In the genomic region with DNA sequence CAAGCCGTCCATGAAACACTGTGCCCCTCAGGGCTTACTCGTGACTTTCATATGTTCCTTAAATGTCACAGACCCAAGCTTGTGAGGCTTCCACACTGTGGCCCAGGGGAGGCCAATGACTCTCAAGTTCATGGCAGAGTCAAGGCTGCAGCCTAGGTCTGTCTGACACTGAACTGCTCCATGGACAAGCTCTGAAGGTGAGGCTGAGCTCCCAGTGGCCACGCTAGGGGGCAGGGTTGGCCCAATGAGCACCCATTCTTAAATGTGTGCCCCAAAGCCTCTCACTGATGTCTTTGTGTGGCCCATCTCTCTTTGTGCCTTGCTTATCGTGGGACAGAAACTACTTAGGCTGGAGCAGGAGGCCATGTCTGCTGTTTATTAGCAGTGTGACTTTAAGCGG, we compare ENCODE assay signal across 11 mouse cellular contexts. TPM values are rescaled to one million over a fixed set of nuclear protein-coding genes. Genes with fewer than 3 reads are reported as not detected.
DNase-seq lines count a peak whose midpoint lies in the region; ATAC-seq and TF ChIP-seq lines count a peak whose summit lies in the region.
"Had no signal": no experiment of that assay in that cellular context is flagged by ENCODE, and none has a peak within 500 bp of the region (broad histone marks: within the 10 kb centered on the region; RNA-seq: fewer than 3 reads in every experiment).

No protein-coding gene starts in this region.

- H3K79me2 ChIP-seq in CH12.LX (replicated peaks; ENCODE audit: control insufficient read depth, extremely low read depth, insufficient read depth, poor library complexity, severe bottlenecking): no peaks in the 10 kb centered on the region

- H3K36me3 ChIP-seq in forebrain, embryonic 10.5 days (replicated peaks): peaks cover 76% of the 10 kb centered on the region
- H3K36me3 ChIP-seq in forebrain, embryonic 16.5 days (ENCODE audit: control insufficient read depth, insufficient read depth): no peaks in the 10 kb centered on the region
- no peaks in the 10 kb centered on the region for H3K36me3 ChIP-seq in CH12.LX (replicated peaks in 1 of 2; ENCODE audit: control insufficient read depth in 1 of 2, insufficient read depth in 1 of 2, low read length in 1 of 2)
- no peaks in the 10 kb centered on the region for H3K36me3 ChIP-seq in thymus, adult 2 months (ENCODE audit: control insufficient read depth, insufficient read depth, low read length)
- H3K36me3 ChIP-seq: embryonic facial prominence, embryonic 15.5 days had no signal

- in situ Hi-C loops in CH12.LX (cut with MboI; ENCODE audit: low pct_ligation_motif_present, low pct_unique_long_range_greater_than_20kb, low sequenced_read_pairs): loop anchor here (5.0 to 25.0 kb wide), 2 partner anchors 112 to 542 kb away; a partner anchor contains a TSS

- TF ChIP-seq RAD21 in CH12.LX (IDR thresholded peaks at IDR 0.05; ENCODE audit: low read depth, low read length): peak; percentile 46

- no peak overlapping the region for H3K9ac ChIP-seq in forebrain, embryonic 16.5 days (replicated peaks; ENCODE audit: low read depth, low read length)
- no peak overlapping the region for H3K9ac ChIP-seq in CH12.LX (ENCODE audit: insufficient read depth, low read depth)
- H3K9ac ChIP-seq: embryonic facial prominence, embryonic 15.5 days; heart, embryonic 15.5 days had no signal

- no peak for DNase-seq in forebrain, embryonic 10.5 days (ENCODE audit: extremely low spot score, low spot score)
- no peak for DNase-seq in left cerebral cortex, adult 2 months (ENCODE audit: extremely low spot score in 1 of 2, low spot score in 2 of 2)
- no peak for DNase-seq in left cerebral cortex, postnatal 36 days (ENCODE audit: low spot score in 2 of 2)
- DNase-seq in CH12.LX (ENCODE audit: extremely low read depth): no peak
- DNase-seq in adrenal gland, postnatal 36 days: peak; percentile 68 to 70
- DNase-seq in thymus, adult 2 months: no peak
- no peak for DNase-seq in frontal cortex, postnatal 14 days (ENCODE audit: low spot score in 2 of 2)
- DNase-seq: lung, postnatal 14 days had no signal

- ATAC-seq in forebrain, embryonic 16.5 days: no peak

- no peak overlapping the region for H3K4me2 ChIP-seq in forebrain, embryonic 16.5 days (ENCODE audit: low read length)
- no peak overlapping the region for H3K4me2 ChIP-seq in CH12.LX (ENCODE audit: insufficient read depth, low read depth, poor library complexity, severe bottlenecking)
- H3K4me2 ChIP-seq: embryonic facial prominence, embryonic 15.5 days; heart, embryonic 15.5 days had no signal

- peaks cover 51% of the 10 kb centered on the region for H3K4me1 ChIP-seq in forebrain, embryonic 10.5 days
- H3K4me1 ChIP-seq in forebrain, embryonic 16.5 days (replicated peaks; ENCODE audit: control insufficient read depth, insufficient read depth, low read length): peaks cover 4% of the 10 kb centered on the region; the same call in 1 of the 2 replicates
- peaks cover 31 to 33% of the 10 kb centered on the region in 2 experiments for H3K4me1 ChIP-seq in CH12.LX (ENCODE audit: control insufficient read depth in 1 of 2, insufficient read depth in 2 of 2)
- no peaks in the 10 kb centered on the region; the same call in 1 of the 2 replicates for H3K4me1 ChIP-seq in thymus, adult 2 months (replicated peaks; ENCODE audit: control insufficient read depth, insufficient read depth, low read length)

- no peak for TF ChIP-seq POLR2A in CH12.LX (IDR thresholded peaks at IDR 0.05; ENCODE audit: low read depth, low read length)
- TF ChIP-seq POLR2A in thymus, adult 2 months (IDR thresholded peaks at IDR 0.05; ENCODE audit: control insufficient read depth, extremely low read depth, insufficient read depth, low read length, poor library complexity): no peak

- dilution Hi-C loops in CH12.LX (cut with MboI; ENCODE audit: extremely low pct_ligation_motif_present, extremely low pct_unique_long_range_greater_than_20kb, low sequenced_read_pairs): no loop called here

- no peak overlapping the region for H3K4me3 ChIP-seq in forebrain, embryonic 10.5 days
- H3K4me3 ChIP-seq in forebrain, embryonic 16.5 days (replicated peaks; ENCODE audit: low read length): no peak overlapping the region
- no peak overlapping the region for H3K4me3 ChIP-seq in left cerebral cortex, adult 2 months
- H3K4me3 ChIP-seq in CH12.LX (replicated peaks in 1 of 3; ENCODE audit: low read depth in 2 of 3, low read length in 2 of 3, poor library complexity in 1 of 3): no peak overlapping the region
- no peak overlapping the region for H3K4me3 ChIP-seq in thymus, adult 2 months (ENCODE audit: control insufficient read depth, insufficient read depth, low read length)
- H3K4me3 ChIP-seq: embryonic facial prominence, embryonic 15.5 days; heart, embryonic 15.5 days had no signal

- H3K9me3 ChIP-seq in forebrain, embryonic 10.5 days: no peaks in the 10 kb centered on the region
- H3K9me3 ChIP-seq in forebrain, embryonic 16.5 days (ENCODE audit: control insufficient read depth, low read length): no peaks in the 10 kb centered on the region
- no peaks in the 10 kb centered on the region for H3K9me3 ChIP-seq in CH12.LX (replicated peaks; ENCODE audit: low read length)
- H3K9me3 ChIP-seq: embryonic facial prominence, embryonic 15.5 days; heart, embryonic 15.5 days had no signal

- 61% methylated on average over 5 of the region's 5 CpGs for WGBS in forebrain, embryonic 10.5 days
- WGBS in forebrain, embryonic 16.5 days: 52% methylated on average over 5 of the region's 5 CpGs
- 78% methylated on average over 5 of the region's 5 CpGs for WGBS in thymus, adult 2 months

- intact Hi-C loops in left cerebral cortex, adult 2 months (cut with DNase I): no loop called here
- intact Hi-C loops in left cerebral cortex, postnatal 36 days (cut with DNase I): no loop called here

- TF ChIP-seq CTCF in left cerebral cortex, adult 2 months (IDR thresholded peaks at IDR 0.05): peak; percentile 14; the same call in 1 of the 2 replicates
- TF ChIP-seq CTCF in CH12.LX (conservative IDR thresholded peaks at IDR 0.05 in 1 of 2, IDR thresholded peaks at IDR 0.05 in 1 of 2; ENCODE audit: low read depth in 2 of 2, low read length in 2 of 2): peak in 1 of 2 experiments; percentile 59; a peak in 2 of 4 replicates
- no peak for TF ChIP-seq CTCF in thymus, adult 2 months (IDR thresholded peaks at IDR 0.05; ENCODE audit: borderline replicate concordance, control insufficient read depth, extremely low read depth, insufficient read depth, low read length, poor library complexity)

- no peak for TF ChIP-seq EP300 in CH12.LX (IDR thresholded peaks at IDR 0.05; ENCODE audit: low read length)

- peak overlapping the region; percentile 57; the same call in 1 of the 2 replicates for H3K27ac ChIP-seq in forebrain, embryonic 10.5 days
- no peak overlapping the region for H3K27ac ChIP-seq in forebrain, embryonic 16.5 days (ENCODE audit: low read length)
- H3K27ac ChIP-seq in left cerebral cortex, adult 2 months: no peak overlapping the region
- no peak overlapping the region for H3K27ac ChIP-seq in CH12.LX (ENCODE audit: insufficient read depth, low read depth)
- H3K27ac ChIP-seq in thymus, adult 2 months (ENCODE audit: control insufficient read depth, insufficient read depth, low read length): no peak overlapping the region
- H3K27ac ChIP-seq: embryonic facial prominence, embryonic 15.5 days; heart, embryonic 15.5 days had no signal

- 0 out of 2 replicates have a peak, but pooled peaks cover 3% of the 10 kb centered on the region for H3K27me3 ChIP-seq in forebrain, embryonic 10.5 days (ENCODE audit: poor library complexity, severe bottlenecking)
- no peaks in the 10 kb centered on the region for H3K27me3 ChIP-seq in forebrain, embryonic 16.5 days (replicated peaks; ENCODE audit: control insufficient read depth, insufficient read depth, low read length)
- peaks cover 31% of the 10 kb centered on the region for H3K27me3 ChIP-seq in CH12.LX (replicated peaks)
- H3K27me3 ChIP-seq in thymus, adult 2 months (ENCODE audit: control insufficient read depth, insufficient read depth, low read length): no peaks in the 10 kb centered on the region
- H3K27me3 ChIP-seq: embryonic facial prominence, embryonic 15.5 days; heart, embryonic 15.5 days had no signal

TF ChIP-seq in CH12.LX, 34 proteins besides CTCF, POLR2A, EP300 and RAD21:
- TF ChIP-seq SMC3 (IDR thresholded peaks at IDR 0.05; ENCODE audit: low read depth, low read length): peak; percentile 43
- TF ChIP-seq CHD2 (IDR thresholded peaks at IDR 0.05; ENCODE audit: low read length): no peak
TF ChIP-seq in CH12.LX: peak in this region for 1.

RNA-seq across cellular contexts. Expression of a gene that starts 33.1 kb away (rescaled TPM):
- 74.4 and 77.0 TPM in 2 replicates for polyA plus RNA-seq in forebrain, embryonic 10.5 days (2016; fragmentation: Nextera tagmentation; extraction: Ambion mirVana)
- 107 and 110 TPM in 2 replicates for polyA plus RNA-seq in forebrain, embryonic 16.5 days (2015; fragmentation: Nextera tagmentation; extraction: Ambion mirVana)
- total RNA-seq in left cerebral cortex, adult 2 months (2021): 100 to 1,000 TPM; 111 to 112 TPM
- 10 to 100 TPM; 82.3 to 99.8 TPM for total RNA-seq in left cerebral cortex, postnatal 36 days (2021)
- 17.4 and 32.1 TPM in 2 replicates for total RNA-seq in CH12.LX (2012; rRNA removed)
- 0.36 and 0.49 TPM in 2 replicates for total RNA-seq in CH12.LX (2014; rRNA removed)
- polyA plus RNA-seq in CH12.LX (2012; ENCODE audit: insufficient read length, low read depth): 0.50 and 0.73 TPM in 2 replicates
- total RNA-seq in adrenal gland, postnatal 36 days (2021): 10 to 100 TPM; 48.9 to 70.7 TPM
- polyA plus RNA-seq in thymus, adult 2 months (2012; rRNA removed): 444 and 462 TPM in 2 replicates

Comparison
In these comparisons a context has a peak if more than half of its experiments do, and no peak if none do; other contexts are left out.
1. DNase-seq: peak in adrenal gland, postnatal 36 days (2 of 2); none in forebrain, embryonic 10.5 days (single experiment), left cerebral cortex, adult 2 months (0 of 2), left cerebral cortex, postnatal 36 days (0 of 2), CH12.LX (single experiment), thymus, adult 2 months (single experiment) and frontal cortex, postnatal 14 days (0 of 2).